Mouse (Mus musculus): Measurements from ENCODE around the gene Tex45. TPM values are rescaled to one million over a fixed set of nuclear protein-coding genes. Genes with fewer than 3 reads are reported as not detected.

Gene Tex45
- not detected in 2 replicates for polyA plus RNA-seq (2016; fragmentation: Nextera tagmentation; extraction: Ambion mirVana)

DNA sequence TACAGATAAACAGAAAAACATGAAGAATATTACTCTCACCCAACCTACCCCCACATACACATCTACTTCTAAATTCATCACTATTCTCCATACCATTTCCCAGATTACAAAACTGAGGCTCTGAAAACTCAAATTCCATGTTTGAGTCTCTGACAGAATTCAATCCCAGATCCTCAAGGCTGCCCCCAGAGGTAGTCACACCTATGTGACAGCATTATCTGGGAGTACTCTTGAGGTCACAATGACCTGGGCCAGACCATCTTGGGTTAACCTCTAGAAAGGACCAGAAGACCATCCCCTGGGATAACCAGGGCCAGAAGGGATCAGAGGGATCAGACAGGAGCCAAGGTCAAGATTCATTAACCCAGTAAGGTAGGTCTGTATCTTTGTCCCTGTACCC, at the start of gene Tex45:
Tex45 (plus strand) TSS at position 301 of the 400 bp plus-strand sequence.
- peaks cover 5% of the 10 kb centered on the region; the same call in 1 of the 2 replicates for H3K4me1 ChIP-seq
- H3K4me3 ChIP-seq, result no peak within 1 kb of the TSS
- H3K27ac ChIP-seq, result no peak within 1 kb of the TSS
- no peaks in the 10 kb centered on the region for H3K9me3 ChIP-seq
- no peaks in the 10 kb centered on the region for H3K36me3 ChIP-seq
- DNase-seq (ENCODE audit: low spot score), result no peak
- H3K27me3 ChIP-seq (ENCODE audit: insufficient read depth, poor library complexity, severe bottlenecking), result peaks cover 5% of the 10 kb centered on the region; the same call in 1 of the 2 replicates

- H3K36me3 ChIP-seq, result no peaks in the 10 kb centered on the region
- no peak overlapping the region for H3K27ac ChIP-seq
- 84% methylated on average over 5 of the region's 5 CpGs for WGBS
- H3K27me3 ChIP-seq (ENCODE audit: insufficient read depth, poor library complexity, severe bottlenecking), result no peaks in the 10 kb centered on the region
- peaks cover 47% of the 10 kb centered on the region for H3K4me1 ChIP-seq
- H3K4me3 ChIP-seq, result no peak overlapping the region
- no peak for DNase-seq (ENCODE audit: low spot score)
- no peaks in the 10 kb centered on the region for H3K9me3 ChIP-seq
These were observed 49.2 kb upstream of the Tex45 start for GRCm38 (mm10) chr8:3421507-3421906.

DNA sequence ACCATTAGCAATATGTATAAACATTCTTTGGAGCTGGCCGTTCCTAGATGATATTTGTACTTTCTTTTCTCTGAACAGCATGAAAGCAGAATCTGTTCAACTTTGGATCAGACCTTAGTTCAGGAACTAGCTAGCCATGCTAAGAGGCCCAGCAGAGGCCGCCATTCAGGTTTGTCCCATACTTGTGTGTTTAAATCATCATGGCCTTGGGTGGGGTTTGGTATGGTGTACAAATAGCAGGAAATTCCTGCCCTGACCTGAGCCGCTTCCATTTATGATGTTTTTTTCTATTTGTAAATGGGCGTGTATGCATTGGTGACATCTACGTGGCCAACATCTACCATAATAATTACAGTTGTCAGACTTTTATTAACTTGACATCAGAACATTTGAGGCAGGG, 45.4 kb upstream of the Tex45 start:
- Histone ChIP-seq H3K4me3 (no peak overlapping the region), H3K27ac (no peak overlapping the region), H3K4me1 (peaks cover 19% of the 10 kb centered on the region), H3K36me3 (peaks cover 20% of the 10 kb centered on the region; the same call in 1 of the 2 replicates), H3K9me3 (no peaks in the 10 kb centered on the region), H3K27me3 (ENCODE audit: insufficient read depth, poor library complexity, severe bottlenecking) (no peaks in the 10 kb centered on the region)
- DNase-seq (ENCODE audit: low spot score), result no peak
- WGBS, result 90% methylated on average over 5 of the region's 5 CpGs

DNA sequence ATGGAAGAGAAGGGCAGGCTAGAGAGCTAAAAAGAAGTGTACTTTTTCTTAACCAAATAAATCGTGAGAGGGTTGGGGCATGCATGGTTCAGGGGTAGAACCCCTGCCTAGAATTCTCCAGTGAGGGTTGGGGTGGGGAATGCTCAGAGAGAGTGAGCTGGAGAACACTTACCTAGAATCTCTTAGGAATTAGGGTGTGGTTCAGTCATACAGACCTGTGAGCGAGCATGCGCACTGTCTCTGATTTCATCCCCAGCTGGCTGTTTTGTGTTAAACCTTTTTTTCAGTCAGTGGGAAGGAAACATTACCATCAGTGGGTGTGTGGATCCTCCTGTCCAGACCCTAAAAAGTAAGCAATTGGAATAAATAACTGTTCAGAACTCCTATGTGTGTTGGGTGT, 44.5 kb upstream of the Tex45 start:
- H3K9me3 ChIP-seq, result no peaks in the 10 kb centered on the region
- no peak overlapping the region for H3K4me3 ChIP-seq
- H3K27ac ChIP-seq, result no peak overlapping the region
- H3K4me1 ChIP-seq, result peaks cover 10% of the 10 kb centered on the region
- H3K36me3 ChIP-seq, result peaks cover 27% of the 10 kb centered on the region; the same call in 1 of the 2 replicates
- WGBS, result 88% methylated on average over 3 of the region's 3 CpGs
- H3K27me3 ChIP-seq (ENCODE audit: insufficient read depth, poor library complexity, severe bottlenecking), result no peaks in the 10 kb centered on the region
- DNase-seq (ENCODE audit: low spot score), result no peak

GRCm38 (mm10) chr8:3428426-3428825, 42.2 kb upstream of the Tex45 start:
- H3K4me1 ChIP-seq, result no peaks in the 10 kb centered on the region
- no peaks in the 10 kb centered on the region; the same call in 1 of the 2 replicates for H3K9me3 ChIP-seq
- no peak overlapping the region for H3K27ac ChIP-seq
- H3K36me3 ChIP-seq, result peaks cover 49% of the 10 kb centered on the region
- H3K4me3 ChIP-seq, result no peak overlapping the region
- DNase-seq (ENCODE audit: low spot score), result no peak
- H3K27me3 ChIP-seq (ENCODE audit: insufficient read depth, poor library complexity, severe bottlenecking), result no peaks in the 10 kb centered on the region
- 83% methylated on average over 2 of the region's 2 CpGs for WGBS

GRCm38 (mm10) chr8:3429966-3430365, 40.7 kb upstream of the Tex45 start:
- no peak for DNase-seq (ENCODE audit: low spot score)
- 73% methylated on average over 2 of the region's 2 CpGs for WGBS
- H3K9me3 ChIP-seq, result no peaks in the 10 kb centered on the region; the same call in 1 of the 2 replicates
- peaks cover 61% of the 10 kb centered on the region for H3K36me3 ChIP-seq
- no peaks in the 10 kb centered on the region for H3K4me1 ChIP-seq
- no peak overlapping the region for H3K27ac ChIP-seq
- no peak overlapping the region for H3K4me3 ChIP-seq
- H3K27me3 ChIP-seq (ENCODE audit: insufficient read depth, poor library complexity, severe bottlenecking), result no peaks in the 10 kb centered on the region

DNA sequence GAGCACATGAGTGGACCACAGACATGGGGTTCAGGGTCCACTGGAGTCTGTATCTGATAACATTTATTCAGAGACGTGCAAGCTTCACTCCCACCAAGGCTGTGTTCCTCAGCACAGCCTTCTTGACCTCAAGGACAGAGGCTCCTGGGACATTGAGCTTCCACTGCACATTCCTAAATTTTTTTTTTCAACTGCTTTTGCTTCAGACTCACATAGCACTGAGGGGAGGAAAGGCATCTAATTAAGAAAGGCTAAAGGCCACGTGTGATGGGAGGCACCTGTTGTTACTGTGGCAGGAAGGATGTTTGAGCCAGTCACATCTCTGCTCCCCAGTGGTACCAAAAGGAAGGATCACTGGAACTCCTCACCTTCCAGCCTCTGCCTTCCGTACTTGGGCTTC, 39.5 kb upstream of the Tex45 start:
- no peaks in the 10 kb centered on the region for H3K27me3 ChIP-seq (ENCODE audit: insufficient read depth, poor library complexity, severe bottlenecking)
- H3K9me3 ChIP-seq, result no peaks in the 10 kb centered on the region; the same call in 1 of the 2 replicates
- H3K4me3 ChIP-seq, result no peak overlapping the region
- DNase-seq (ENCODE audit: low spot score), result no peak
- H3K4me1 ChIP-seq, result no peaks in the 10 kb centered on the region
- no peak overlapping the region for H3K27ac ChIP-seq
- WGBS, result 83% methylated on average over 3 of the region's 3 CpGs
- peaks cover 69% of the 10 kb centered on the region for H3K36me3 ChIP-seq

DNA sequence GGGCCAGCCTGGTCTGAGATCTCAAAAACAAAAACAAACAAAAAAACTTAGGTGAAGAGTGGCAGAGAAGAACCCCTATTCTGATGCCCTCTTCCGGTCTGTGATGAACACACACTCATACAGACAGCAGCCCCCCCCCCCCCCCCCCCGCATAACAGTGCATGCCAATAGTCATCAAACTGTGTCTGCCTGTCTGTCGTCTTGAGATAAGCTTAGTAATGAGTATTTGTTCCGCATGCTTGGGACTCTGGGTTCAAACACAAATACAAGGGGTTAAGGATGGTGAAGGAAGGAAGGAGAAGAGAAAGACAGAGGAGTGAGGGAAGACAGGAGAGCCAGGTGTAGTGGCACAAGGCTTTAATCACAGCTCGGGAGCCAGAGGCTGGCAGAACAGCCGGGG, 34.2 kb upstream of the Tex45 start:
- WGBS, result 80% methylated on average over 6 of the region's 6 CpGs
- Histone ChIP-seq H3K27ac (no peak overlapping the region), H3K36me3 (peaks cover 90% of the 10 kb centered on the region), H3K4me1 (no peaks in the 10 kb centered on the region), H3K4me3 (no peak overlapping the region), H3K9me3 (no peaks in the 10 kb centered on the region; the same call in 1 of the 2 replicates), H3K27me3 (ENCODE audit: insufficient read depth, poor library complexity, severe bottlenecking) (no peaks in the 10 kb centered on the region)
- DNase-seq (ENCODE audit: low spot score), result no peak

GRCm38 (mm10) chr8:3439510-3439909, 31.2 kb upstream of the Tex45 start:
- DNase-seq (ENCODE audit: low spot score), result no peak
- H3K36me3 ChIP-seq, result peaks cover 72% of the 10 kb centered on the region
- 78% methylated on average over 12 of the region's 12 CpGs for WGBS

DNA sequence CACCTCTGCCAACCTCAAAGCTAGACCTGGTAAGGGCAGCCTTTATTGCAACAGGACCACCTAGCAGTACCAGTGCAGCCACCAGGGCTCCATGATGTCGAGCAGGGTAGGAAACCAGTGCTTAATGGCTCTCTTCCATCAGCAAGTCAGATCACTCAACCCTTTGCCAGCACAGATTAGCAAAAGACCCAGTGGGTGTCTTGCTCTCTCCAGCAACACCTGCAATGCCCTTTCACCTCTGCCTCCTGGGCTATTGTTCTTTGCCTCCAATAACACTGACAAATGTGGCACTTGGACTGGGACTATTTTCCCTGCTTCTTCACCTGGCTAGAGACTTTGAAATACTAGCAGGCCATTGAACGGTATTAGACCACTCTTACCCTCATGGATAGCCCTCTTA, 21.4 kb upstream of the Tex45 start:
- WGBS, result 84% methylated on average over 2 of the region's 2 CpGs
- Histone ChIP-seq H3K27ac (no peak overlapping the region), H3K4me3 (no peak overlapping the region), H3K4me1 (no peaks in the 10 kb centered on the region), H3K36me3 (peaks cover 84% of the 10 kb centered on the region), H3K9me3 (0 out of 2 replicates have a peak, but pooled peaks cover 5% of the 10 kb centered on the region), H3K27me3 (ENCODE audit: insufficient read depth, poor library complexity, severe bottlenecking) (no peaks in the 10 kb centered on the region)
- DNase-seq (ENCODE audit: low spot score), result no peak

More at GRCm38 (mm10) chr8:3439510-3439909, 31.2 kb upstream of the Tex45 start:
- Histone ChIP-seq H3K4me1 (no peaks in the 10 kb centered on the region), H3K27ac (no peak overlapping the region), H3K4me3 (no peak overlapping the region), H3K27me3 (ENCODE audit: insufficient read depth, poor library complexity, severe bottlenecking) (no peaks in the 10 kb centered on the region), H3K9me3 (no peaks in the 10 kb centered on the region)

- no peak for DNase-seq (ENCODE audit: low spot score)
These were observed 20.0 kb upstream of the Tex45 start for GRCm38 (mm10) chr8:3450670-3451069.

DNA sequence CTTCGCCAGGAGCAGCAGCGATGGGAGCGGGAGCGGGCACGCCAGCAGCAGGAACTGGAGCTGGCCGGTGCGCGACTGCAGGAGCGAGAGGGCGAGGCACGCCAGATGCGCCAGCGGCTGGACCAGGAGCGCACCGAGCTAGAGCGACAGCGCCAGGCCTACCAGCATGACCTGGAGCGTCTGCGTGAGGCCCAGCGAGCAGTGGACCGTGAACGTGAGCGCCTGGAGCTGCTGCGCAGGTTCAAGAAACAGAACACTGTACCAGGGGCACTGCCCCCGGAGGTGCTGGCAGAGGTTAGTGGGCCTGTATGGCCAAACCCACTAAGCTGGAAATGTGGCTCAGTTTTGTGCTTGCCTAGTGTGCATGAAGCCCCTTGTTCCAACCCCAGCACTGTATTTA, 18.7 kb upstream of the Tex45 start:
- WGBS, result 96% methylated on average over 25 of the region's 25 CpGs
- Histone ChIP-seq H3K27ac (no peak overlapping the region), H3K4me1 (no peaks in the 10 kb centered on the region), H3K27me3 (ENCODE audit: insufficient read depth, poor library complexity, severe bottlenecking) (no peaks in the 10 kb centered on the region), H3K4me3 (no peak overlapping the region), H3K9me3 (0 out of 2 replicates have a peak, but pooled peaks cover 5% of the 10 kb centered on the region), H3K36me3 (peaks cover 87% of the 10 kb centered on the region)
- no peak for DNase-seq (ENCODE audit: low spot score)

More at GRCm38 (mm10) chr8:3450670-3451069, 20.0 kb upstream of the Tex45 start:
- H3K9me3 ChIP-seq, result 0 out of 2 replicates have a peak, but pooled peaks cover 5% of the 10 kb centered on the region
- no peaks in the 10 kb centered on the region for H3K27me3 ChIP-seq (ENCODE audit: insufficient read depth, poor library complexity, severe bottlenecking)
- H3K4me1 ChIP-seq, result no peaks in the 10 kb centered on the region
- WGBS, result 35% methylated on average over 5 of the region's 5 CpGs
- H3K36me3 ChIP-seq, result peaks cover 89% of the 10 kb centered on the region
- H3K27ac ChIP-seq, result no peak overlapping the region
- H3K4me3 ChIP-seq, result no peak overlapping the region

GRCm38 (mm10) chr8:3463248-3463647, 7.4 kb upstream of the Tex45 start:
- peaks cover 5% of the 10 kb centered on the region; the same call in 1 of the 2 replicates for H3K4me1 ChIP-seq
- H3K4me3 ChIP-seq, result no peak overlapping the region
- H3K27me3 ChIP-seq (ENCODE audit: insufficient read depth, poor library complexity, severe bottlenecking), result no peaks in the 10 kb centered on the region
- no peak overlapping the region for H3K27ac ChIP-seq
- H3K36me3 ChIP-seq, result peaks cover 6% of the 10 kb centered on the region; the same call in 1 of the 2 replicates
- WGBS, result 85% methylated on average over 2 of the region's 2 CpGs
- no peak for DNase-seq (ENCODE audit: low spot score)
- H3K9me3 ChIP-seq, result no peaks in the 10 kb centered on the region

- WGBS, result 57% methylated on average over 5 of the region's 5 CpGs
- no peak for DNase-seq (ENCODE audit: low spot score)
- no peak overlapping the region for H3K4me3 ChIP-seq
These were observed 6.4 kb upstream of the Tex45 start for GRCm38 (mm10) chr8:3464309-3464708.

More at GRCm38 (mm10) chr8:3464309-3464708, 6.4 kb upstream of the Tex45 start:
- no peaks in the 10 kb centered on the region for H3K27me3 ChIP-seq (ENCODE audit: insufficient read depth, poor library complexity, severe bottlenecking)
- H3K27ac ChIP-seq, result no peak overlapping the region
- no peaks in the 10 kb centered on the region for H3K9me3 ChIP-seq
- no peaks in the 10 kb centered on the region for H3K36me3 ChIP-seq
- H3K4me1 ChIP-seq, result peaks cover 5% of the 10 kb centered on the region; the same call in 1 of the 2 replicates
